Mouse (Mus musculus) liver, postnatal 0 days (tissue): ENCODE data around the gene Timp4.

Experiments used
- CTCF ChIP-seq: sonication (generic); IDR thresholded peaks from 2 replicates; pipeline ENCODE4 v1.5.1; 2016; ENCODE audit warnings: antibody characterized with exemption, low read depth
- EP300 ChIP-seq: IDR thresholded peaks from 2 replicates; pipeline ENCODE4 v1.6.1; 2016; ENCODE audit warnings: antibody characterized with exemption, low read depth, mild to moderate bottlenecking

GRCm38 (mm10) chr6:115270085-115270484 is 18.1 kb upstream of the Timp4 start:
- TF ChIP-seq CTCF: no peak
- TF ChIP-seq EP300: peak; percentile 35; the same call in 1 of the 2 replicates
